Mouse (Mus musculus) limb, embryonic 13.5 days (tissue): Measurements from ENCODE around the gene Sos2. TPM values are rescaled to one million over a fixed set of nuclear protein-coding genes. Genes with fewer than 3 reads are reported as not detected.

ENCODE experiments used
- ATAC-seq: fragments of 200-750 bp; cut with Nextera tagmentation; 2 replicates; pipeline ENCODE4 v1.8.0; 2017; ENCODE audit warnings: low read depth, moderate number of reproducible peaks, moderate TSS enrichment; ENCODE audit not compliant: low FRiP score
- H3K27ac ChIP-seq: fragments of 300-500 bp; sonication (generic); 2 replicates; pipeline ENCODE4 v1.5.1; 2015; ENCODE audit warnings: inconsistent platforms, mild to moderate bottlenecking, moderate library complexity
- H3K27me3 ChIP-seq: fragments of 300-500 bp; sonication (generic); 2 replicates; pipeline ENCODE4 v1.6.1; 2015; ENCODE audit warnings: mild to moderate bottlenecking, inconsistent platforms
- H3K36me3 ChIP-seq: fragments of 300-500 bp; sonication (generic); 2 replicates; pipeline ENCODE4 v1.6.1; 2015; ENCODE audit warnings: inconsistent platforms, mild to moderate bottlenecking, moderate library complexity
- H3K4me1 ChIP-seq: fragments of 300-500 bp; sonication (generic); 2 replicates; pipeline ENCODE4 v1.6.1; 2015; ENCODE audit warnings: inconsistent platforms
- H3K4me2 ChIP-seq: fragments of 300-500 bp; sonication (generic); replicated peaks from 2 replicates; pipeline ENCODE4 v1.6.1; 2015; ENCODE audit warnings: inconsistent platforms, mild to moderate bottlenecking, moderate library complexity
- H3K4me3 ChIP-seq: fragments of 300-500 bp; sonication (generic); 2 replicates; pipeline ENCODE4 v1.5.1; 2015; ENCODE audit warnings: moderate library complexity, mild to moderate bottlenecking, inconsistent platforms
- H3K9ac ChIP-seq: fragments of 300-500 bp; sonication (generic); 2 replicates; pipeline ENCODE4 v1.6.1; 2015; ENCODE audit warnings: mild to moderate bottlenecking, inconsistent platforms
- H3K9me3 ChIP-seq: fragments of 300-500 bp; sonication (generic); 2 replicates; pipeline ENCODE4 v1.6.1; 2016; ENCODE audit warnings: inconsistent platforms
- WGBS: fragments of 180-500 bp; shearing (Covaris S2); methylation state at CpG from one replicate; pipeline ENCODE4 v1.1.7; 2015; 5-methylcytosine and 5-hydroxymethylcytosine counted together
- polyA plus RNA-seq: library from polyadenylated mRNA; unstranded; fragments of >200 nt; fragmentation: Nextera tagmentation; extraction: Ambion mirVana; gene quantifications from 2 replicates; pipeline ENCODE4 v1.2.1, GENCODE M21; 2015

Sos2 gene
- polyA plus RNA-seq, 1 experiment from 2014 or later: 11.3 TPM

- WGBS: 90% methylated on average over 4 of the region's 4 CpGs
- Histone ChIP-seq H3K4me1 (no peaks in the 10 kb centered on the region), H3K27ac (no peak overlapping the region), H3K9ac (no peak overlapping the region), H3K4me3 (no peak overlapping the region), H3K27me3 (no peaks in the 10 kb centered on the region), H3K36me3 (peaks cover 13% of the 10 kb centered on the region), H3K9me3 (no peaks in the 10 kb centered on the region), H3K4me2 (no peak overlapping the region)
- ATAC-seq: no peak
Measured at GRCm38 (mm10) chr12:69690714-69691113, 9.1 kb upstream of the Sos2 start.

- no peak overlapping the region for H3K4me3 ChIP-seq
- H3K4me1 ChIP-seq: no peaks in the 10 kb centered on the region
- no peaks in the 10 kb centered on the region for H3K27me3 ChIP-seq
- no peak overlapping the region for H3K9ac ChIP-seq
- no peaks in the 10 kb centered on the region for H3K9me3 ChIP-seq
- no peak for ATAC-seq
- 0 out of 2 replicates have a peak overlapping the region, but pooled peaks have one; percentile 49 for H3K27ac ChIP-seq
- H3K4me2 ChIP-seq: no peak overlapping the region
- H3K36me3 ChIP-seq: peaks cover 7% of the 10 kb centered on the region; the same call in 1 of the 2 replicates
Measured at GRCm38 (mm10) chr12:69689094-69689493, 7.4 kb upstream of the Sos2 start.

GRCm38 (mm10) chr12:69688368-69688767 is 6.7 kb upstream of the Sos2 start:
- Histone ChIP-seq H3K4me3 (no peak overlapping the region), H3K4me1 (peaks cover 4% of the 10 kb centered on the region; the same call in 1 of the 2 replicates), H3K36me3 (peaks cover 1% of the 10 kb centered on the region; the same call in 1 of the 2 replicates), H3K9me3 (no peaks in the 10 kb centered on the region), H3K27me3 (no peaks in the 10 kb centered on the region), H3K27ac (0 out of 2 replicates have a peak overlapping the region, but pooled peaks have one; percentile 39), H3K4me2 (no peak overlapping the region), H3K9ac (no peak overlapping the region)
- peak; percentile 79 for ATAC-seq
- 38% methylated on average over 2 of the region's 2 CpGs for WGBS

DNA sequence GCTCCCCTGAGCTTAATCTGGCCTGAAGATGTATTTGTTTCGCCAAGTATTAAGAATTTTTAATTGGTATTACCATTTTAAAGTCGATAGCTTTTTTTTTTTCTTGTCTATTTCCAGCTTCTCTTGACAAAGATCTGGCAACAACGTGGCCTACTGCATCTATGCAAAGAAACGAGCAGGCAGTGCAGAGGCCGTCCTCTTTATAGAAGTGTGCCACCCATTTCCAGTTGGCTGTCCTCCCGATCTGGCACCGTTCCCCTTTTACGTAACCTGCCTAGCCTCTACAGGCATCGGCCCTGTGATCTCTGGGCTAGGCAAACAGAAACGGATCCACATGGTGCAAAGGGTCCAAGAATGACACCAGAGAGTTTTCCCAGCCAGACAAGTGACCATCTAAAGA is 1.9 kb upstream of the Sos2 start:
- Histone ChIP-seq H3K9ac (0 out of 2 replicates have a peak overlapping the region, but pooled peaks have one; percentile 19), H3K4me2 (no peak overlapping the region; the same call in 1 of the 2 replicates), H3K4me3 (no peak overlapping the region), H3K36me3 (no peaks in the 10 kb centered on the region), H3K9me3 (no peaks in the 10 kb centered on the region), H3K27ac (no peak overlapping the region), H3K27me3 (no peaks in the 10 kb centered on the region), H3K4me1 (peaks cover 23% of the 10 kb centered on the region)
- WGBS: 44% methylated on average over 10 of the region's 10 CpGs
- ATAC-seq: no peak

DNA sequence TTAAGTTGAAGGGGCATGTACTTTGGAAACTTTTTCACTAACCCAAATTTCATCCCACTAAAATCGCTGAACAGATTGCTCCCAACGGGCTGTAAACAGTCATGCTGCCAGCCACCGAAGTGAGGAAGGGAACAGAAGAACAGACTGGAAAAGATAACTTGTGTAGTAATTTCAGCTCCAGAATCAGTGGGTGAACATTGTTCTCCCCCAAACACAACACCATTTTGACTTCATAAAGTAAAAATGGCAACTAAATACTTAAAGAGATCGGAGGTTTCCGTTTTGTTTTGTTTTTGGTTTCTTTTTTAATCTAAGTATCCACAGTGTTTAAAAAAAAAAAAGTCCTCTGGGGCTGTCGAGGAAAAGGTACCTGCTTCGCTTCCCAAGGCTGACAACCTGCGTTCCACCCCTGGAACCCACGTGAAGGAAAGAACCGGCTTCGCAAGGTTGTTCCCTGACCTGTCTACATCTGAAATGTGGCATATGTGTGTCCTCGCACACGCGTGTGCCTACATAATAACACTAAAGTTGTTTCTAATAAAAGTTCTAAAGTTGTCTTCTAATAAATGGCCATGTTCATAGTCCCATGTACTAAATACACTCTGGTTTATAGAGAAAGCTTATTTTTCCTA is 1.3 kb upstream of the Sos2 start:
- Histone ChIP-seq H3K36me3 (no peaks in the 10 kb centered on the region), H3K4me3 (peak overlapping the region; percentile 95), H3K27ac (no peak overlapping the region), H3K9ac (no peak overlapping the region; the same call in 1 of the 2 replicates), H3K4me1 (peaks cover 23% of the 10 kb centered on the region), H3K9me3 (no peaks in the 10 kb centered on the region), H3K4me2 (peak overlapping the region; percentile 79), H3K27me3 (no peaks in the 10 kb centered on the region)
- WGBS: 43% methylated on average over 14 of the region's 14 CpGs
- no peak for ATAC-seq

- WGBS: under 1% methylated on average over 52 of the region's 54 CpGs
- H3K4me2 ChIP-seq: peak overlapping the region; percentile 79
- no peaks in the 10 kb centered on the region for H3K27me3 ChIP-seq
- peak; percentile 82 for ATAC-seq
- H3K9ac ChIP-seq: peak overlapping the region; percentile 99
- peak overlapping the region; percentile 95 for H3K27ac ChIP-seq
- H3K9me3 ChIP-seq: no peaks in the 10 kb centered on the region
- peak overlapping the region; percentile 95 for H3K4me3 ChIP-seq
- H3K4me1 ChIP-seq: peaks cover 23% of the 10 kb centered on the region
- H3K36me3 ChIP-seq: no peaks in the 10 kb centered on the region
Measured at GRCm38 (mm10) chr12:69682065-69682787, 574 bp upstream of the Sos2 start.

DNA sequence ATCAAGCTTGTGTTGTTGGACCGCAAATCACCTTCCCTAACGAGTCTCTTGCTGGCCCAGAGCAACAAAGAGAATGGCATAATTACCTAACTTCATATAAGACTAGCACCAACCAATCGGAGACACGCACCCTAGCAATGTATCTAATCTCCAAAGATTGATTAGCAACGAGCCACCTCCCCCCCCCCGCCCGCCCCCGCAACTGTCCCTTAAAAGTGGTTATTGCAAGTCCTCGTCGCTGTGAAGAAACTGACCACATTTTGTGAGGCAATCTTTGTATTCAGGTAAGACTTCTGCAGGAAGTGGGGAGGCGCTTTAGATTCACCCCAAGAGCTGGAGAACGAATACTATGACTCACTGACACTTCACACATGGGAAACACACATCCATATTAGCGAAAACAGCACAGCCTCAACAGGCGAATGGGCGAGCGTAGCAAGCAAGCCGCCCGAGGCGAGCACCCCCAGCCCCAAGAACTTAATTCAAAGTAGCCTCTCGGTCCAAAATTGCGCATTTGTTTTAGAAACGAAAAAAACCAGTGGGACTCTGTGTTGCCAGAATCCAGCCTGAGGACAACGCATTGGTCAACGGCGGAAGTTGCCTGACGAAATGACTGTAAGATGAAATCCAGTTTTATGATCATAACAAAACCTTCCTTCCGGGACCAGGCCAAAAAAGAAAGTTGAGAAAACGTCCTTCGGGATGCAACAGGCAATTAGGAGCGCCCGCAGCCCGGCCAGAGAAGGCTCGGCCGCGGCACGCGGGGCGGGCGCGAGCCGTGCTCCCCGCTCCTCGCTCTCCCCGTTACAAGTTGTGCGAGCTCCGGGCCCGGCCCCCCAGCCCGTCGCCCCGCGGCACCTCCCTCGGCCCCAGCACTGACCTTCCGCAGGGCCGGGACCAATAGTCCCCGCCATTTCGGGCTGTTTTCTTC is 752 bp downstream of the Sos2 start:
- Histone ChIP-seq H3K9me3 (no peaks in the 10 kb centered on the region), H3K4me3 (peak overlapping the region; percentile 95), H3K36me3 (no peaks in the 10 kb centered on the region), H3K9ac (peak overlapping the region; percentile 99), H3K27ac (peak overlapping the region; percentile 95), H3K4me1 (peaks cover 23% of the 10 kb centered on the region), H3K27me3 (no peaks in the 10 kb centered on the region), H3K4me2 (peak overlapping the region; percentile 79)
- WGBS: under 1% methylated on average over 56 of the region's 56 CpGs
- peak; percentile 46 for ATAC-seq

GRCm38 (mm10) chr12:69676157-69676556 is 5.5 kb downstream of the Sos2 start:
- Histone ChIP-seq H3K4me1 (peaks cover 24% of the 10 kb centered on the region), H3K27ac (no peak overlapping the region), H3K4me2 (no peak overlapping the region), H3K4me3 (no peak overlapping the region), H3K9me3 (no peaks in the 10 kb centered on the region), H3K9ac (no peak overlapping the region), H3K36me3 (no peaks in the 10 kb centered on the region), H3K27me3 (no peaks in the 10 kb centered on the region)
- ATAC-seq: no peak
- 85% methylated on average over 4 of the region's 4 CpGs for WGBS

DNA sequence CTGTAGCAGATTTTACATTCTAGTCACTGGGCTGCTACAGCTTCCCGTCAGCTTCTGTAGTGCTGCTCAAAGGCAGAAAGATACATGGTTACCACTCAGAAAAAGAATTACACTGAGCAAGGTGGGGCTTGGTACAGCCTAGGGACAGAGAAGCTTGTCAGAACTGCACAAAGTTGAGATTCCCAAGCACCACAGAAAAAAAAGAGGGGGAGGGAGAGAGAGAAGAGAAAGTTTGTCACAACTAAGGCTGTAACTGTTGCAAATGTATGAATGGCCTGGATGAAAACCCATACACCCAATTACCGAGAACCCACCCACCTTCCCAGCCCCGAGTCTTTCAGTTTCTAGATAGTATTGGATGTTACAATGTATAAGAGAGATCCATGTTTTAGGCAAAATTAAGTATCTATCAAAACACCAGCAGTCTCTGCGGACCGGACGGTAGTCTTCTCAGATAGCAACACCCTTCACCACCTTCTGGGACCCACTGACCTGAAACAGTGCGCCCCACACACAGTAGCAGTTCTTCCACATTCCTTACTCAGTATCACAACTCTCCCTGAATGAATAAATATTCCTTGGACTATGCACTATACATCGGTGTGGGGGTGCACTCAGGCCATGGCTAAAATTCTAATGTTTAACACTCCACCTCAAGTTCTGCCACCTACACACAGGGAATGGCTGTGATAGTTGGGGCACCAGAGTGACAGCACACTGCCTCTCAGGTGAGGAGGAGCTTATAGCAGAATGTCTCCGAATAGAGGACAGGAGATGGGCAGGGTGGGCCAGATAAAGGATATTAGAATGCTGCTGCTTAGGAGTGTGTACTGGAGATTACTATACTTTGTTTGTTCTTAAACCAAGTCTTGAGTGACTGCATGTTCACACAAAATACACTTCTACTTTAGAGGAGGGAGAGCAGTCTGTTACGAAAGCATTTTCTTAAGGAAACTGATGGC is 6.8 kb downstream of the Sos2 start:
- Histone ChIP-seq H3K4me2 (no peak overlapping the region), H3K9me3 (no peaks in the 10 kb centered on the region), H3K27me3 (no peaks in the 10 kb centered on the region), H3K9ac (no peak overlapping the region), H3K4me3 (no peak overlapping the region), H3K36me3 (no peaks in the 10 kb centered on the region), H3K27ac (no peak overlapping the region), H3K4me1 (peaks cover 16% of the 10 kb centered on the region)
- ATAC-seq: no peak
- 85% methylated on average over 10 of the region's 10 CpGs for WGBS

GRCm38 (mm10) chr12:69674176-69674575 is 7.5 kb downstream of the Sos2 start:
- Histone ChIP-seq H3K9ac (no peak overlapping the region), H3K4me2 (no peak overlapping the region), H3K4me3 (no peak overlapping the region), H3K9me3 (no peaks in the 10 kb centered on the region), H3K27me3 (no peaks in the 10 kb centered on the region), H3K4me1 (peaks cover 14% of the 10 kb centered on the region), H3K36me3 (no peaks in the 10 kb centered on the region), H3K27ac (no peak overlapping the region)
- 69% methylated on average over 1 of the region's 1 CpGs for WGBS
- no peak for ATAC-seq

GRCm38 (mm10) chr12:69666721-69667120 is 14.9 kb downstream of the Sos2 start:
- no peak overlapping the region for H3K9ac ChIP-seq
- peaks cover 16% of the 10 kb centered on the region for H3K36me3 ChIP-seq
- H3K27me3 ChIP-seq: no peaks in the 10 kb centered on the region
- H3K4me3 ChIP-seq: no peak overlapping the region
- H3K9me3 ChIP-seq: no peaks in the 10 kb centered on the region
- 92% methylated on average over 5 of the region's 5 CpGs for WGBS
- ATAC-seq: no peak
- no peaks in the 10 kb centered on the region for H3K4me1 ChIP-seq
- H3K27ac ChIP-seq: no peak overlapping the region
- H3K4me2 ChIP-seq: no peak overlapping the region
